Mouse (Mus musculus) right cerebral cortex, postnatal 4 days (tissue): ENCODE results near the gene Hmgb3.
"Not testable (repeated sequence)": the region's sequence is repeated elsewhere in the genome, so short reads cannot be mapped to it uniquely, and the experiment has no call there.

Source experiments
- DNase-seq: peaks from one replicate; pipeline ENCODE4 v3.0.0-alpha.2; 2022

The Hmgb3 gene

DNA sequence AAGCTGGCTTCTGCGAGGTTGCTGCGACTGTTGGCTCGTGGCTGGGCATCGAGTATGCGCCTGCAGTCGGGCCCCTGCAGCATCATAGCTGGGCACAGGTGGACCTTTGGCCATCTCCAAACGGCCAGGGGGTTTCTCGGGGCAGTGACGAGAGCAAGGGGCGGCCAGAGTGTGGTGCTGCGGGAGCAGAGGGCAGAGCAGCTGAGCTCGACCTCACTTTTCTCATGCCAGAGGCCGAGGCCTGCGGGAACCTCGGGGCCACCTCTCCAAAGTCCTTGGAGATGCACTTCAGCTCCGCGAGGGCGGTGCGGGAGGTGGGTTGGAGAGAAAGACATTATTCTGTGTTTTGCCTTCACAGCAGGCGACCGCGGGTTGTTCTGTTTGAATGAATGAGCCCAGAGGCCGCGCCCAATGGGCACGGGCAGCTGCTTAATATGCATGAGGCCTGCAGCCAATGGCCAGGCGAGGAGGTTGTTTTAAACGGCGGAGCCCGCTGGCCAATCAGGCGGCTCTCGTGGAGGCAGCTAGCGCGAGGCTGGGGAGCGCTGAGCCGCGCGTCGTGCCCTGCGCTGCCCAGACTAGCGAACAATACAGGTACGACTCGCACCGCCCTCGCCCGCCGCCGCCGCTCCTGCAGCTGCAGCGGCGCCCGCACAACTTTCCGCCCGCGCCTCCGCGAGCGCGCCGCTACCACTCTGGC is at the start of gene Hmgb3:
Gene Hmgb3 (plus strand): TSS at position 504 of the 700 bp plus-strand sequence.
- peak; percentile 69 for DNase-seq

DNA sequence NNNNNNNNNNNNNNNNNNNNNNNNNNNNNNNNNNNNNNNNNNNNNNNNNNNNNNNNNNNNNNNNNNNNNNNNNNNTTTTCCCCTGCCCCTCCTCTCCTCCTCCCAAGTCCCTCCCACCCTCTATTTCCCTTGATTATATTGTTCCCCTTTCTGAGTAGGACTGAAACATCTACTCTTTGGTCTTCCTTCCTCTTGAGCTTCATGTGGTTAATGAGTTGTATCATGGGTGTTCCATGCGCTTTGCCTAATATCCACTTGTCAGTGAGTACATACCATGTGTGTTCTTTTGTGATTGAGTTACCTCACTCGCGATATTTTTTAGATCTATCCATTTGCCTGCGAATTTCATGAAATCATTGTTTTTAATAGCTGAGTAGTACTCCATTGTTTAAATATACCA is 49.1 kb upstream of the Hmgb3 start:
- DNase-seq: not testable (repeated sequence)

DNA sequence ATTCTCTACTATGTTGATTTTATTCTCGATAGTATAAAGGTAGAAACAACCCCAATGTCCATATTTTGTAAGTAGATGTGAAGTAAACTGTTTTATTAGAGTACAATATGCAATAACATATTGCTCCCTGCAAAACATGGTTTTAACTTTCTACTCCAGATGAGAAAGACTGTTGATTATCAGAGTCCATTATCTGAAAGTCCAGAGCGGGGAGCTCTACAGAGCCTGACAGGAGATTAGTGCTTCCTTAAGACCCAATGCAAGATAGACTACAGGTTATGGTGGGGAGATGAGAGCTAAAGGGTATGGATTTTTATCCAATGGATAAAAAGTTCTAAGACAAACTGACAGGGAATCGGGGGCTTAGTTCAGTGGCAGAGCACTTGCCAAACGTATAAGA is 36.5 kb upstream of the Hmgb3 start:
- no peak for DNase-seq

DNA sequence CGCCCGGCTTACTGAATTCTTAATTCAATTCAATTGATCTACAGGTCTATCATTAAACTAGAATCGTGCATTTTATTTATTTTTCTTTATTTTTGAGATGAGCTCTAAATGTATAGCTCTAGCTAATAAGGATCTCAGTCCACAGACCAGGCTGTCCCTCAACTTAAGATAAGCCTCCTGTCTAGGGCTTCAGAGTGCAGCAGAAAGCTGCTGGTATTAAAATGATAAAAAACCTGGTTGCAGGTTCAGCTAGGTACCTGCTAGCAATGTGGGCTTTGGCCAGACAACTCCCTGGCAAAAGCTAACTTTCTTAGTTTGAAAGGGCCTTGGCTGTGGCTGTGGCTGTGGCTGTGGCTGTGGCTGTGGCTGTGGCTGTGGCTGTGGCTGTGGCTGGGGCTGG is 32.8 kb upstream of the Hmgb3 start:
- no peak for DNase-seq

DNA sequence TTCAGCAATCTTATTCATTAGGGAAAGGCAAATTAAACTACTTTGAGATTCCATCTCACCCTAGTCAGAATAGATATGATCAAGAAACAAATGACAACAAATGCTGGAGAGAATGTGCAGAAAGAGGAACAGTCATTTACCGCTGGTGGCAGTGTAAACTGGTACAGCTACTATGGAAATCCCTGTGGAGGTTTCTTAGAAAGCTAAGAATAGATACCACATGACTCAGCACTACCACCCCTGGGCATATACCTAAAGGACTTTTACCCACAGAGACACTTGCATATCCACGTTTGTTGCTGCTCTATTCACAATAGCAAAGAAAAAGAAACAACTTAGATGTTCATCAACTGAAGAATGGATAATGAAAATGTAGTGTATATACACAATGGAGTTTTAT is 31.4 kb upstream of the Hmgb3 start:
- no peak for DNase-seq

- DNase-seq: no peak
These were observed 30.0 kb upstream of the Hmgb3 start for GRCm38 (mm10) chrX:71525593-71526299.

DNA sequence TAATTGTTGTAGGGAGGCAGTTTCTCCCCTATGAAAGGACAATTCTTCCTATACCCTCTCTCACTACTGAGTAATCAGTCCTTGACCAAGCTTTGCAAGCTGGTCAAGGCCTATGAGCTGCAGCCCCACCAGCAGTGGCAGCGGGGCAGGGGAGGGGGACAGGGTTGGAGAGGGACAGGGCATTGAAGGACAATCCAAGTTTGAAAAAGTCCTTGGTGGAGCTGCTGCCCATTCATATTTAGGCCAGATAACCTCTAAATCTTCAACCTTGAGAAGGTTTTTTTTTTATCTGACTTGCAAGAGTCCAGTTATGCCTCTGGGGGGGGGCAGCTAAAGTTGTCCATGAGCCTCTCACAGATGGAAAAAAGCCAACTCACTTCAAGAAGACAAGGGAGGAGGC is 28.3 kb upstream of the Hmgb3 start:
- DNase-seq: no peak

DNA sequence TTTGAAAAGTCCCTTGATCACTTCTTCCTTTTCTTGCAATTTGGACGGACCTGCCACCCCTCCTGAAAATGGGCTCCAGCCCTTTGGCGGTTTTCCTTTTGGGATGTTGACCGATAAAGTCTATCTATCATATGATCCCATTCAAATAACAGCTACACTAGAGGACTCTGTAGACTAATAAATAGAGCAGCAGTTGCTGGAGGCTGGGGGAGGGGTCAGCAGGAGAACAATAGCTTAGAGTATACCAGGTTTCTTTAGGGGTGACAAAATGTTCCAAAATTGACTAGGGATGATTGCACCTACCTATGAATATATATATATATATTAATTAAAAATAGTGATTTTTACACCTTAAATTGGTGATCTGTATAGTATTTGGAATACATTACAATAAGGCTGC is 27.6 kb upstream of the Hmgb3 start:
- no peak for DNase-seq

DNA sequence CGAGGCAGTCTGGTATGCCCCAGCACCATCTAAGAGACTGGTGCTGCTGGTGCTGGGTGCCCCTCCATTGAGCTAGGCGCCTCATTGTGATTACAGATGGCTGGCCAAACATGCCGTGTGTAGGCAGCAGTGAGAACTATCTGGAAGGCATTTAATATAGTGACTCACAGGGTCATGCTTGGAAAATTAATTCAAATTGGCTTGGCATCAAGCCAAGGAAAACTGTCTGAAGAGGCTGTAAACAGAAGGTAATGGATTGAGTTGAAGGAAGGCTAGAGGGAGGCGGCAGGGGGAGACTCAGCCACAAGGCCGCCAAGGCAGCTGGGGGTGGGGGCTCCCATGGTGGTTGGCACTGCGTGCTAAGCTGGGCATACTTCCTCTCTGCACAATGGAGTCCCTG is 27.1 kb upstream of the Hmgb3 start:
- no peak for DNase-seq

- no peak for DNase-seq
These were observed 23.1 kb upstream of the Hmgb3 start for GRCm38 (mm10) chrX:71532635-71533034.

DNA sequence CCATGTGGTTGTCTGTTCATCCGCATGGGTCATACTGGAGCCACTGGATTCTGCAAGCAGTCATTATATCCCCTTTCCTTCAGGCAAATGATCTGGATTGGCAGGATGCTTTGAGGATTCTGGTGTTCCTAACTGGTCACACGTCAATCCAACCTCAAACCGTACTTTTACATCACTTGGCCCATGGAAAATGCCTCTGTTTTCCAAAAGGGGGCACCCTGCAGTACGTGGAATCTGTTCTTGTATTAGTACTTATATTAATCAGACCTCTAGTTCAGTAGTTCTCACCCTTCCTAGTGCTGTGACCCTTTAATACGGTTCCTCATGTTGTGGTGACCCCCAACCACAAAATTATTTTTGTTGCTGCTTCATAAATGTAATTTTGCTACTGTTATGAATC is 21.6 kb upstream of the Hmgb3 start:
- DNase-seq: no peak

DNA sequence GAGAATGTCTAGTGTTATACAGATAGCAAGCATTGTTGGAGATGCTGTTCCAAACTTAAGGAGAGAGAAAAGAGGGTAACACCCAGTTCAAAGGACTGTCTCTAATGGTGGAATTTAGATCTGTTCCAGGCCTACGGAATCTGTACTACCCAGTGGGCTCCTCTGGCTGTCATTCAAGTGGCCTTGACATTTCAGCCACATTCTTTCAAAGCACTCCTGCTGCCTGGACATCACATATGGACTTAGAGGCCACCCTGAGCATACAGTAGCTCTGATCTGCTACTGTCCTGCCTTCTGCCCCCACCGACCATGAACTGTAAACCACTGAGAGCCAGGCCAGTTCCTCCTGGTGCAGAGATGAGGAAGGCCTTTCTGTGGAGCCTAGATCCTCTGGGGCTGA is 17.9 kb upstream of the Hmgb3 start:
- no peak for DNase-seq

- DNase-seq: no peak
These were observed 14.8 kb upstream of the Hmgb3 start for GRCm38 (mm10) chrX:71540821-71541510.

DNA sequence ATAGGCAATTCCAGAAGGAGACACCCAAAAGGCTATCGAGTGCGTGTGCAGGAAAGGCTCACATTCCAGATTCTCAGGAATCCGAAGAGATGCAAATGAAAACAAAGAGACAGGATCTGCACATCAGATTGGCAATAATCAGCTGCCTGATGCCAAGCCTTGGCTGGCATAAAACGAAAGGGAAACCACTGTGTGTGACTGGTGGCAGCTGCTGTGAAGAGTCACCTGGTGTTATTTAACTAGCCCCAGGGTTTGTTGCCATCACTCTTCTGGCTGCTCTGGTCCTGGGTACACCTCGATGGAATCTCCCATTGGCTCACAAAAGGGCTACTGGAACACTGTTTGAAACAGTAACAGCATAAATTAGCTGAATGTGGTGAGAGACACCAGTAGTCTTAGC is 11.0 kb upstream of the Hmgb3 start:
- no peak for DNase-seq

- no peak for DNase-seq
These were observed 10.6 kb upstream of the Hmgb3 start for GRCm38 (mm10) chrX:71545163-71545562.

GRCm38 (mm10) chrX:71556115-71556941 is 610 bp downstream of the Hmgb3 start:
- DNase-seq: peak; percentile 17

DNA sequence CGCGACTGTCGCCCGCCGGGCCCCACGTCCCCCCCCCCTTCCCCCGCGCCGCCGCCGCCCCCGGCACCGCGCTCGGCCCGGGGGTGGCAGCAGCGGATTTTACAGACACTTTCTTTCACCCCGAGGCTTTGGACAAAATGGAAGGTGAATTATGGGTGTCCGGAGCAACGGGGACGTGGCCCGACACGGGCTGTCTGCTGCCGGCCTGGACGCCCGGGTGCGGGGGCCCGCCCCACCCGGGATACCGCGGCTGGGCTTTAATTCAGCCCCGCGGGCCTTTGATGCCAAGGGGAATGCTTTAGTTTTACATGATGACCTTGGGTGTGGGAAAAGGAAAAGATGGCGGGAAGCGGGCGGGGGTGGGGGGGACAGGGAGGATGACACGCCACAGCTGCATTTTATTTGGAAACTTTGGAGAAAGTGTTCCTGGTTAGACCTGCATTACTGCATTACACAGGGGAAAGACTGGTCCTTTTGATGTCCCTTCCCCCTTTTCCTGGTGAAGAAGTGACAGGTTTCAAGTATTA is 1.3 kb downstream of the Hmgb3 start:
- DNase-seq: no peak

DNA sequence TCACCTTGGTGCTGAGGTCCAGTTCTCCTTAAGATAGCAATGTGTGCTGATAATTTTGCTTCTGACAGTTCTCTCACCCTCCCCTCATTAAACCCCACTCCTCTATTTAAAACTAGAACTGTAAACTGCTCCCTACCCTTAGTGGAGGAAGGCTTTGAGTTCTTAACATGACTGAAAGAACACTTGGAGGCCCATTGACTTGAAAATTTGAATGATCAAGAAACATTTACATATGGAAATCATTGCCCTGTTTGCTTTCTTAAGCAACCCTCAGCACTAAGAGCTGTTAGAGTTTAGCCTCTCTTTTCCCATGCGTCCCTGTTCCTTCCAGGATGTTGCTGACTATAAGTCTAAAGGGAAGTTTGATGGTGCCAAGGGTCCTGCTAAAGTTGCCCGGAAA is 3.6 kb downstream of the Hmgb3 start:
- no peak for DNase-seq

DNA sequence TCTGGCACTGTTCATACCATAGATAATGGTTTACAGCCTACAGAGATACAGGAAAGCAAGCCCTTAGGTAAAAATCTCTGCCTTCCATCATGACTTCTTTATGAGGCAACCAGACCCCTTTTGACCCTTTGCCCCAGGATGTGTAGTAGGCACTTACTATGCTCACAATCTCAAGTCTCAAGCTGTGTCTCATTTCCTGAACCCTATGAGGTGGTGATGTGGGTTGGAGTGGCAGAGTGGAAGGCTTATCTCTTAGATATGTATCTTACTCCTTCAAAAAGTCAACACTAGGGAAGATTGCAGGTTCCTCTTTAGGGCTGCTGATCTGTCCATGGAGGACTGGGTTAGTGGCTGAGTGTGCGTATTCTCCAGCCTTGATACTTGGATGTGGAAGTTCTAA is 5.1 kb downstream of the Hmgb3 start:
- DNase-seq: no peak

DNA sequence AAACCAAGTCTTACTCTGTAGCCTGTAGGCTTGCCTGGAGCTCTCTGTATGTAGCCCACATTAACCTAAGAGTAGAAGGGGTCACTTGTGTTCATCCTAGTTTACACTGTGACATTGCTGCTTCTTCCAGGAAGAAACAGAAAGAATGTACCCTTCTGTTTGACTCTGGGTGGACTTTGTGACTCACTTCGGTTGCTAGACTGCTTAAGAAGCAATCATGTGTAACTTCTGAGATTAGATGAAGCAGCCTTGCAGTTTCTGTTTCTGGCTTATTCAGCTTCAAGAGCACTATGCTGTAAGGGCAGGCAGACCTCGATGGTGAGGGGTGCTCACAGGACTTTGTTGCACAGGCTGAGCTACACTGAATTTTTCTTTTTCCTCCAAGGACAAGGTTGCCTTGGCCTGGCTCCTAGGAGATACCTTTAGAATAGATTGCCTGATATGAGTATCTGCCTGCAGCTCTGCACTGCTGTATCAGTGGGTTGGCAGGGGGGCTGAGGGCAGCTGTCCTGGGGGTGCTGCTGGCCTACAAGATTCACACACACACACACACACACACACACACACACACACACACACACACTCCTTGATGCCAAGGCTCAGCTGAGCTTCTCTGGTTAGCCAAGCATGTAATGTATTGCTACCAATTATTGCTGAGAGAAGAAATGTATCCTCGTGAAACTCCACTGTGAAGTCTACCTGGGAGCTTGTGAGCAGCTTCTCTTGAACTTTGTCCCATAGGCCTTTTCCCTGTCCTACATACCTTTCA is 17.6 kb downstream of the Hmgb3 start:
- no peak for DNase-seq

GRCm38 (mm10) chrX:71575550-71575949 is 19.8 kb downstream of the Hmgb3 start:
- no peak for DNase-seq

DNA sequence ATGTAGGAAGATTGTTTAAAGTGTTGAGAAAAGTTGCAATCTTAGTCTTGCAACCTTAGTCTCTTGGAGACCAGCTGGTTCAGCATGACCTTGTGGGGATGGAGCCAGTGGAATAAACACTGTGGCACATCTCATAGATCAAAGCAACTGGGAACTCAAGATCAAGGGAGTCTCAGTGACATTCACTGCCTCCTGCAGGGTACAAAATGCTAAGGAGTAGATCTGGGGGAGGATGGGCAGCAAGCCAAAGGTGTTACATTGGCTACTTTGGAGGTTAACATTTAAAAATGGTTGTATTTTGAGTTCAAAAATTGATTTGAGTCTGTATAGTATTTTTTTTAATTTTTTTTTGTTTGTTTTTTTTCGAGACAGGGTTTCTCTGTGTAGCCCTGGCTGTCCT is 33.5 kb downstream of the Hmgb3 start:
- DNase-seq: no peak
